Mouse (Mus musculus): ENCODE measurements around the gene Ackr4.

DNA sequence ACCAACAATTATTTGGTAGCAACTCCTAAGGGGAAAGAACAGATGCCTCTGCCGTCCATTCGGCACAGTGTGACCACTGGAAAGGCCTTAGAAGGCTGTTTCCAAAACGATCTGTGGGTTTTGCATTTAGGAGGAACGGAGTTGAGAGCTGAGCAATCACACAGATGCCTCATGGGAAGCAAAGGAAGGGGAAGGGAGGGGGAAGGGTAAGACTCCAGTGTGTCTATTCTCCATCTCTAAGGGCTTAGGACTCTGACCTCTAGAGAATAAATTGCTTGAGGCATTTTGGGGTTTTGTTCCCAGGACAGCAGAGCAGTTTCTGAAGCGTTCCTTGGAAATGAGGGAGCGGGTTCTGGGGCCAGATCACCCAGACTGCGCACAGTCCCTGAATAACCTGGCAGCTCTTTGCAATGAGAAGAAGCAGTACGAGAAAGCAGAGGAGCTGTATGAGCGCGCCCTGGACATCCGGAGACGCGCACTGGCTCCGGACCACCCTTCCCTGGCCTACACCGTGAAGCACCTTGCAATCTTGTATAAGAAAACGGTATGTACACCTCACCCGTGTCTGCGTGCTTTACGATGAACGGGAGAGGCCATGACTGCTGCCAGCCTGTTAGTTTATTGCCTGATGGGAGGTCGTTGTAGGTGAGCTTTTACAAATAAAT lies 87.6 kb downstream of the Ackr4 start:
- TF ChIP-seq CTCF (IDR thresholded peaks at IDR 0.05; ENCODE audit: insufficient read depth, low read depth, low read length) (no peak), POLR2A (IDR thresholded peaks at IDR 0.05; ENCODE audit: insufficient read depth, low read depth, low read length) (no peak)

All from olfactory bulb, adult 2 months (tissue).